Mouse (Mus musculus) neural tube, embryonic 13.5 days (tissue): ENCODE measurements around the gene Tgm2. TPM values are rescaled to one million over a fixed set of nuclear protein-coding genes. Genes with fewer than 3 reads are reported as not detected.
A peak's percentile ranks its signal among the peaks of the same experiment; 100 is the strongest.

Experiments used
- ATAC-seq: fragments of 200-750 bp; cut with Nextera tagmentation; 2 replicates; pipeline ENCODE4 v1.8.0; 2017; ENCODE audit warnings: low read depth, mild to moderate bottlenecking, moderate TSS enrichment, moderate library complexity
- H3K27ac ChIP-seq: fragments of 300-500 bp; sonication (generic); replicated peaks from 2 replicates; pipeline ENCODE4 v1.5.1; 2015; ENCODE audit warnings: moderate library complexity, mild to moderate bottlenecking, inconsistent platforms
- H3K27me3 ChIP-seq: fragments of 300-500 bp; sonication (generic); 2 replicates; pipeline ENCODE4 v1.6.1; 2015; ENCODE audit warnings: mild to moderate bottlenecking, inconsistent platforms
- H3K36me3 ChIP-seq: fragments of 300-500 bp; sonication (generic); 2 replicates; pipeline ENCODE4 v1.6.1; 2015; ENCODE audit warnings: mild to moderate bottlenecking, inconsistent platforms
- H3K4me1 ChIP-seq: fragments of 300-500 bp; sonication (generic); replicated peaks from 2 replicates; pipeline ENCODE4 v1.6.1; 2015; ENCODE audit warnings: inconsistent platforms
- H3K4me2 ChIP-seq: fragments of 300-500 bp; sonication (generic); 2 replicates; pipeline ENCODE4 v1.6.1; 2015; ENCODE audit warnings: inconsistent platforms, mild to moderate bottlenecking, moderate library complexity
- H3K4me3 ChIP-seq: fragments of 300-500 bp; sonication (generic); 2 replicates; pipeline ENCODE4 v1.5.1; 2015; ENCODE audit warnings: mild to moderate bottlenecking, inconsistent platforms
- H3K9ac ChIP-seq: fragments of 300-500 bp; sonication (generic); 2 replicates; pipeline ENCODE4 v1.6.1; 2015; ENCODE audit warnings: moderate library complexity, mild to moderate bottlenecking, inconsistent platforms
- H3K9me3 ChIP-seq: fragments of 300-500 bp; sonication (generic); 2 replicates; pipeline ENCODE4 v1.6.1; 2016; ENCODE audit warnings: inconsistent platforms
- WGBS: fragments of 180-500 bp; shearing (Covaris S2); methylation state at CpG from one replicate; pipeline ENCODE4 v1.1.7; 2015; 5-methylcytosine and 5-hydroxymethylcytosine counted together
- polyA plus RNA-seq: library from polyadenylated mRNA; unstranded; fragments of >200 nt; fragmentation: Nextera tagmentation; extraction: Ambion mirVana; gene quantifications from 2 replicates; pipeline ENCODE4 v1.2.1, GENCODE M21; 2015

Gene Tgm2
- polyA plus RNA-seq, 1 experiment from 2014 or later: 12.0 TPM

GRCm38 (mm10) chr2:158098730-158099129 is 47.5 kb downstream of the Tgm2 start:
- no peak overlapping the region for H3K9ac ChIP-seq
- no peak overlapping the region for H3K27ac ChIP-seq
- H3K4me1 ChIP-seq: peaks cover 7% of the 10 kb centered on the region; the same call in 1 of the 2 replicates
- H3K4me3 ChIP-seq: no peak overlapping the region
- H3K27me3 ChIP-seq: no peaks in the 10 kb centered on the region
- no peaks in the 10 kb centered on the region for H3K36me3 ChIP-seq
- H3K9me3 ChIP-seq: no peaks in the 10 kb centered on the region
- 81% methylated on average over 5 of the region's 5 CpGs for WGBS
- ATAC-seq: no peak
- H3K4me2 ChIP-seq: no peak overlapping the region

GRCm38 (mm10) chr2:158097071-158097470 is 49.2 kb downstream of the Tgm2 start:
- ATAC-seq: no peak
- WGBS: 85% methylated on average over 5 of the region's 5 CpGs
- peaks cover 14% of the 10 kb centered on the region for H3K4me1 ChIP-seq

GRCm38 (mm10) chr2:158094846-158095245 is 51.4 kb downstream of the Tgm2 start:
- no peaks in the 10 kb centered on the region for H3K9me3 ChIP-seq
- H3K36me3 ChIP-seq: no peaks in the 10 kb centered on the region
- WGBS: 79% methylated on average over 5 of the region's 5 CpGs
- no peak for ATAC-seq
- H3K27me3 ChIP-seq: no peaks in the 10 kb centered on the region
- H3K9ac ChIP-seq: no peak overlapping the region
- no peak overlapping the region for H3K27ac ChIP-seq
- H3K4me3 ChIP-seq: no peak overlapping the region
- H3K4me1 ChIP-seq: peaks cover 14% of the 10 kb centered on the region
- H3K4me2 ChIP-seq: no peak overlapping the region

More at GRCm38 (mm10) chr2:158097071-158097470, 49.2 kb downstream of the Tgm2 start:
- H3K27ac ChIP-seq: no peak overlapping the region
- H3K36me3 ChIP-seq: no peaks in the 10 kb centered on the region
- H3K27me3 ChIP-seq: no peaks in the 10 kb centered on the region
- H3K9me3 ChIP-seq: no peaks in the 10 kb centered on the region
- H3K9ac ChIP-seq: no peak overlapping the region
- H3K4me2 ChIP-seq: no peak overlapping the region
- H3K4me3 ChIP-seq: no peak overlapping the region

GRCm38 (mm10) chr2:158094300-158094699 is 51.9 kb downstream of the Tgm2 start:
- WGBS: 88% methylated on average over 7 of the region's 7 CpGs

DNA sequence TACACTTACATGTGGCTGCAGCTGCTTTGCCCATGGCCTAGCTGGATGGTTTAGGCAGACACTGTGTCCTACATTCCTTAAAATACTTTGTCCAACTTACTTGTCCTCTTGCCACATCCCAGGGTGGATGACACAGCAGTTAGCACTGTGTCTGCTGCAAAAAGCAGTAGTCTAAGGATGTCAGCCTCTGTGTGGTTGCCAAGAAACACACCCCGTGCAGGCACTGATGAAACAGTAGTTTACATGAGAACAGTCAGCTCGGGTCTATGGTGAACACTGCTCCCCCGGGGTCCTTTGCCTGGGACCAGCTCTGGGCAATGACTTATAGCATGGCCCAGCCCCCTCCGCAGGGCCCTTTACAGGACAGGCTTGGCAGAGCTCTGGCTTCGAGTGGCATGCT is 52.9 kb downstream of the Tgm2 start:
- peak; percentile 56; the same call in 1 of the 2 replicates for ATAC-seq
- no peaks in the 10 kb centered on the region for H3K36me3 ChIP-seq
- peaks cover 14% of the 10 kb centered on the region for H3K4me1 ChIP-seq
- H3K9ac ChIP-seq: no peak overlapping the region
- no peak overlapping the region for H3K4me2 ChIP-seq
- no peaks in the 10 kb centered on the region for H3K9me3 ChIP-seq
- no peak overlapping the region for H3K27ac ChIP-seq
- no peak overlapping the region for H3K4me3 ChIP-seq
- WGBS: 36% methylated on average over 5 of the region's 5 CpGs
- H3K27me3 ChIP-seq: no peaks in the 10 kb centered on the region

More at GRCm38 (mm10) chr2:158094300-158094699, 51.9 kb downstream of the Tgm2 start:
- peaks cover 14% of the 10 kb centered on the region for H3K4me1 ChIP-seq
- no peak for ATAC-seq
- H3K27me3 ChIP-seq: no peaks in the 10 kb centered on the region
- H3K9me3 ChIP-seq: no peaks in the 10 kb centered on the region
- H3K4me3 ChIP-seq: no peak overlapping the region
- H3K4me2 ChIP-seq: no peak overlapping the region
- H3K36me3 ChIP-seq: no peaks in the 10 kb centered on the region
- no peak overlapping the region for H3K9ac ChIP-seq
- H3K27ac ChIP-seq: no peak overlapping the region

DNA sequence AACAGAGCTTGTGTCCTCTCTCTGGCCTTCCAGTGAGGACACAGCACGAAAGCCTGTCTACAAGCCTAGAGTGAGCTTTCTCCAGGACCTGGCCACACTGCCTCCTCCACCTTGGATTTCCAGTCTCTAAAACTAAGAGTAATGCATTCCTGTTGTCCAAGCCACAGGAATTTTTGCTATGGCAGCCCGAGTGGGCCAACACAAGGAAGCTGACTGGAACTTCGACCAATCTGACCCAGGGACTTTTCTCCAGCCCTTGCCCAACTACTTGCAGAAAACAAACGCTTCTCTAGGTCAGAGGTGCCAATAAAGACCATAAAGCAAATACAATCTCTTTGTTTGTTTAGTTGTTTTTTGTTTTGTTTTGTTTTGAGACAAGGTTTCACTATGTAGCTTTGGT is 56.1 kb downstream of the Tgm2 start:
- H3K4me3 ChIP-seq: no peak overlapping the region
- no peak overlapping the region for H3K27ac ChIP-seq
- no peak for ATAC-seq
- no peaks in the 10 kb centered on the region for H3K36me3 ChIP-seq
- no peak overlapping the region for H3K4me2 ChIP-seq
- peaks cover 14% of the 10 kb centered on the region for H3K4me1 ChIP-seq
- WGBS: 87% methylated on average over 4 of the region's 4 CpGs
- H3K27me3 ChIP-seq: no peaks in the 10 kb centered on the region
- H3K9ac ChIP-seq: no peak overlapping the region
- H3K9me3 ChIP-seq: no peaks in the 10 kb centered on the region

GRCm38 (mm10) chr2:158084486-158084885 is 61.8 kb downstream of the Tgm2 start:
- Histone ChIP-seq H3K9ac (no peak overlapping the region), H3K4me1 (peaks cover 5% of the 10 kb centered on the region), H3K27me3 (no peaks in the 10 kb centered on the region), H3K27ac (no peak overlapping the region), H3K9me3 (no peaks in the 10 kb centered on the region), H3K36me3 (no peaks in the 10 kb centered on the region), H3K4me2 (no peak overlapping the region), H3K4me3 (no peak overlapping the region)
- 56% methylated on average over 8 of the region's 8 CpGs for WGBS
- no peak for ATAC-seq

GRCm38 (mm10) chr2:158080622-158081241 is 65.5 kb downstream of the Tgm2 start:
- H3K4me3 ChIP-seq: no peak overlapping the region
- 89% methylated on average over 9 of the region's 9 CpGs for WGBS

GRCm38 (mm10) chr2:158079843-158080395 is 66.3 kb downstream of the Tgm2 start:
- H3K36me3 ChIP-seq: peaks cover 31% of the 10 kb centered on the region
- WGBS: 73% methylated on average over 9 of the region's 9 CpGs
- no peak overlapping the region for H3K4me3 ChIP-seq
- no peak for ATAC-seq
- no peaks in the 10 kb centered on the region for H3K27me3 ChIP-seq
- H3K9ac ChIP-seq: no peak overlapping the region
- no peaks in the 10 kb centered on the region for H3K9me3 ChIP-seq
- H3K4me2 ChIP-seq: no peak overlapping the region
- H3K4me1 ChIP-seq: peaks cover 10% of the 10 kb centered on the region
- no peak overlapping the region for H3K27ac ChIP-seq

More at GRCm38 (mm10) chr2:158080622-158081241, 65.5 kb downstream of the Tgm2 start:
- H3K9me3 ChIP-seq: no peaks in the 10 kb centered on the region
- H3K27ac ChIP-seq: no peak overlapping the region
- H3K4me2 ChIP-seq: no peak overlapping the region
- ATAC-seq: no peak
- H3K36me3 ChIP-seq: peaks cover 23% of the 10 kb centered on the region
- peaks cover 10% of the 10 kb centered on the region for H3K4me1 ChIP-seq
- H3K27me3 ChIP-seq: no peaks in the 10 kb centered on the region
- no peak overlapping the region for H3K9ac ChIP-seq

GRCm38 (mm10) chr2:158078971-158079370 is 67.3 kb downstream of the Tgm2 start:
- H3K4me1 ChIP-seq: peaks cover 5% of the 10 kb centered on the region; the same call in 1 of the 2 replicates
- H3K9ac ChIP-seq: no peak overlapping the region
- no peak overlapping the region for H3K4me3 ChIP-seq
- WGBS: 79% methylated on average over 7 of the region's 7 CpGs
- H3K36me3 ChIP-seq: peaks cover 37% of the 10 kb centered on the region
- no peaks in the 10 kb centered on the region for H3K27me3 ChIP-seq
- ATAC-seq: no peak
- H3K4me2 ChIP-seq: no peak overlapping the region
- no peak overlapping the region for H3K27ac ChIP-seq
- H3K9me3 ChIP-seq: no peaks in the 10 kb centered on the region

- WGBS: 54% methylated on average over 2 of the region's 2 CpGs
- peak overlapping the region; percentile 49 for H3K27ac ChIP-seq
Observed at GRCm38 (mm10) chr2:158077981-158078380, 68.3 kb downstream of the Tgm2 start.

GRCm38 (mm10) chr2:158076690-158077089 is 69.5 kb downstream of the Tgm2 start:
- H3K9ac ChIP-seq: no peak overlapping the region
- H3K36me3 ChIP-seq: peaks cover 54% of the 10 kb centered on the region
- H3K27me3 ChIP-seq: no peaks in the 10 kb centered on the region
- no peak overlapping the region for H3K4me2 ChIP-seq
- H3K4me3 ChIP-seq: no peak overlapping the region
- H3K4me1 ChIP-seq: peaks cover 5% of the 10 kb centered on the region; the same call in 1 of the 2 replicates
- no peak overlapping the region for H3K27ac ChIP-seq
- H3K9me3 ChIP-seq: no peaks in the 10 kb centered on the region
- ATAC-seq: no peak
- 85% methylated on average over 6 of the region's 6 CpGs for WGBS

More at GRCm38 (mm10) chr2:158077981-158078380, 68.3 kb downstream of the Tgm2 start:
- H3K27me3 ChIP-seq: no peaks in the 10 kb centered on the region
- H3K4me2 ChIP-seq: no peak overlapping the region
- H3K9ac ChIP-seq: no peak overlapping the region
- no peak overlapping the region for H3K4me3 ChIP-seq
- H3K4me1 ChIP-seq: peaks cover 5% of the 10 kb centered on the region; the same call in 1 of the 2 replicates
- no peaks in the 10 kb centered on the region for H3K9me3 ChIP-seq
- ATAC-seq: no peak
- H3K36me3 ChIP-seq: peaks cover 41% of the 10 kb centered on the region
